Mouse (Mus musculus) kidney, postnatal 36 days (tissue): ENCODE measurements at regions not wholly inside any gene's neighbourhood (a gene's known extent, or its start where the extent isn't known, plus 50 kb on each side); places are given as distances from the start of the nearest gene placed in this dataset.
"Not testable (repeated sequence)": the region's sequence is repeated elsewhere in the genome, so short reads cannot be mapped to it uniquely, and the experiment has no call there.

Experiments used
- DNase-seq, 2 experiments: peaks; one replicate each; pipeline ENCODE4 v3.0.0; 2021 to 2022; ENCODE audit warnings: mixed read lengths in 2 of 2

DNA sequence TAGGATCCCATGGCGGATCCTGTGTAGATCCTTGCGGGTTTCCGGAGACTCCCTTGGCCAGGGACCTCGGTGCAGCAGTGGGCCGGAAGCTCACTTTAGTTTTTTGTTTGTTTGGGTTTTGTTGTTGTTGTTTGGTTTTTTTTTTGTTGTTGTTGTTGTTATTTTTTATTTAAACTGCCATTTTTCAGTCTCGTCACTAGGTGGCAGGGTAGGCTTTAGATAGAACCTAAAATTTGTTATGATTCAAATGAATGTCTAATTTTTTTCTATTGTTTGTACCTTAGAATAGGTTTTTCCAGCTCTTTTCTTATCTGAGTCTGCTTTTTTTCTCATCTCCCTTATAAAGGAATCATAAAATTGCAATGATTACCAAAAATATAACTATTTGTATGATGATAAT is 834.4 kb upstream of the Tacstd2 start:
- DNase-seq, result no peak

DNA sequence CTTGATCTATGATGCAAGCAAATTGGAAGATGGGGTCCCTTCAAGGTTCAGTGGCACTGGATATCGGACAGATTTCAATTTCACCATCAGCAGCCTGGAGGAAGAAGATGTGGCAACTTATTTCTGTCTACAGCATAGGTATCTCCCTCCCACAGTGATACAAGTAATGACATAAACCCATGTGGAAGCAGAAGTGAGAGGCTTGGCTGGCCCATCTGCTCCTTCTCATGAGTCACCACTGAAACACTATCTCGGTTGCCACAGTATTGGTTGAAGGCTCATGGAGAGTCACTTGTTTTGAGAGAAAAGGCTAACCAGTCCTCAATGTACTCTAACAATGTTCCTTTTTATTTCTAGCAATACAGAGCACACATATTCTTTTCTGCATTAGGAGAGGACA is 804.2 kb upstream of the Tacstd2 start:
- DNase-seq, result no peak

- DNase-seq, result not testable (repeated sequence)
Measured at GRCm38 (mm10) chr6:68339205-68339604, 803.6 kb upstream of the Tacstd2 start.

- no peak for DNase-seq
Measured at GRCm38 (mm10) chr6:68311409-68311808, 775.8 kb upstream of the Tacstd2 start.

DNA sequence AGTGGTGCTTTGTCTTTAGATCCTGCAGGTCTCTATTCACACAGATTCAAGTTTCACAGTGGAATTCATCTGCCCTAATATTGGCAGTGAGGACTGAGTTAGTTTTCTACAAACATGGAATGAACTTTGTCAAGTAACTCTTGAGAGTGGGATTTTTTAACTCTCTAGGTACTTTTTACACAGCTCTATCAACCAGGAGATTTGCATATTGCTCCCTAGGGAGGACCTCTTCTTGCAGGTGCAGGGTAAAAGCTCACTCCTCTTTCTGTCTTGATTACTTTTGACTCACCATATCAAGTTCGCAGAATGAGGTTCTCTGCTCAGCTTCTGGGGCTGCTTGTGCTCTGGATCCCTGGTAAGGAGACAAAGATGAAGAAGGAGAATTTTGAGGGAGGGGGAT is 766.5 kb upstream of the Tacstd2 start:
- peak in 1 of 2 experiments; percentile 3 for DNase-seq

GRCm38 (mm10) chr6:68256725-68257124 is 721.1 kb upstream of the Tacstd2 start:
- no peak for DNase-seq

- no peak for DNase-seq
Measured at GRCm38 (mm10) chr6:68256151-68256550, 720.6 kb upstream of the Tacstd2 start.

DNA sequence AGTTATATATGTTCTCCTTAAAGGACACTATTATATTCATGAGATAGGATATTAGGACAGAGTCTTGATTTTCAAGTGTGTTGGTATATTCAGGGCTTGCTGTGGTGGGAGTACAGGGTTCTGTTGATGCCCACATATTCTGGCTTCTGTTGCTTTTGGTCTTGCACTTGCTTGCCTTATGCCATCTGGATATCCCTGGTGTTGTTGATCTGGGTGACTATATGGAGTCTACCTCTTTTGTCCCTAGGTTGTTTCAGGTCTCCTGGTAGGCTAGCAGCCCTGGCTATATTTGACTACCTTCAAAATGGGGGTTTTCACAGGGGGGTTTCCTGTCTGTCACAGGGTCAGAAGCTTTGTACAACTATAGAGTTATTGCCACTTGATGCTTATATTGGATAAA is 717.1 kb upstream of the Tacstd2 start:
- DNase-seq, result no peak

DNA sequence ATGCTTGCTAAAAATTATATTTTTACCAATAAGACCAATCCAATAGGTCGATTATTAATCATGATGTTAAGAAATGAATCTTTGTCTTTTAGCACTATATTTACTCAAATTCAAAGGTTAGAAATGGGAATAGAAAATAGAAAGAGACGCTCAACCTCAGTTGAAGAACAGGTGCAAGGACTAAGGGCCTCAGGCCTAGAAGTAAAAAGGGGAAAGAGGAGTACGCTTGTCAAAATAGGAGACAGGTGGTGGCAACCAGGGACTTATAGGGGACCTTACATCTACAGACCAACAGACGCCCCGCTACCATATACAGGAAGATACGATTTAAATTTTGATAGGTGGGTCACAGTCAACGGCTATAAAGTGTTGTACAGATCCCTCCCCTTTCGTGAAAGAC is 715.7 kb upstream of the Tacstd2 start:
- DNase-seq, result not testable (repeated sequence)

DNA sequence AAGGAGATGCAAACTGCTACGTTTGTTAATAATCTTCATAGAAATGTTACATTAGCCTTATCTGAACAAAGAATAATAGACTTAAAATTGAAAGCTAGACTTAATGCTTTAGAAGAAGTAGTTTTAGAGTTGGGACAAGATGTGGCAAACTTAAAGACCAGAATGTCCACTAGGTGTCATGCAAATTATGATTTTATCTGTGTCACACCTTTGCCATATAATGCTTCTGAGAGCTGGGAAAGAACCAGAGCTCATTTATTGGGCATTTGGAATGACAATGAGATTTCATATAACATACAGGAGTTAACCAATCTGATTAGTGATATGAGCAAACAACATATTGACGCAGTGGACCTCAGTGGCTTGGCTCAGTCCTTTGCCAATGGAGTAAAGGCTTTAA is 714.8 kb upstream of the Tacstd2 start:
- not testable (repeated sequence) for DNase-seq

DNA sequence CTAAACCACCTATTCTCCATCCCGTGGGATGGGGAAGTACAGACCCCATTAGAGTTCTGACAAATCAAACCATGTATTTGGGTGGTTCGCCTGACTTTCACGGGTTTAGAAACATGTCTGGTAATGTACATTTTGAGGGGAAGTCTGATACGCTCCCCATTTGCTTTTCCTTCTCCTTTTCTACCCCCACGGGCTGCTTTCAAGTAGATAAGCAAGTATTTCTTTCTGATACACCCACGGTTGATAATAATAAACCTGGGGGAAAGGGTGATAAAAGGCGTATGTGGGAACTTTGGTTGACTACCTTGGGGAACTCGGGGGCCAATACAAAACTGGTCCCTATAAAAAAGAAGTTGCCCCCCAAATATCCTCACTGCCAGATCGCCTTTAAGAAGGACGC is 713.7 kb upstream of the Tacstd2 start:
- DNase-seq, result not testable (repeated sequence)

- not testable (repeated sequence) for DNase-seq
Measured at GRCm38 (mm10) chr6:68248018-68248533, 712.5 kb upstream of the Tacstd2 start.

DNA sequence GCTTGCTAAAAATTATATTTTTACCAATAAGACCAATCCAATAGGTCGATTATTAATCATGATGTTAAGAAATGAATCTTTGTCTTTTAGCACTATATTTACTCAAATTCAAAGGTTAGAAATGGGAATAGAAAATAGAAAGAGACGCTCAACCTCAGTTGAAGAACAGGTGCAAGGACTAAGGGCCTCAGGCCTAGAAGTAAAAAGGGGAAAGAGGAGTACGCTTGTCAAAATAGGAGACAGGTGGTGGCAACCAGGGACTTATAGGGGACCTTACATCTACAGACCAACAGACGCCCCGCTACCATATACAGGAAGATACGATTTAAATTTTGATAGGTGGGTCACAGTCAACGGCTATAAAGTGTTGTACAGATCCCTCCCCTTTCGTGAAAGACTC is 707.2 kb upstream of the Tacstd2 start:
- DNase-seq, result not testable (repeated sequence)

GRCm38 (mm10) chr6:68219685-68220084 is 684.1 kb upstream of the Tacstd2 start:
- no peak for DNase-seq

- peak; percentile 1 to 24 for DNase-seq
Measured at GRCm38 (mm10) chr6:68201448-68201847, 665.9 kb upstream of the Tacstd2 start.

GRCm38 (mm10) chr6:68198031-68198430 is 662.4 kb upstream of the Tacstd2 start:
- no peak for DNase-seq

DNA sequence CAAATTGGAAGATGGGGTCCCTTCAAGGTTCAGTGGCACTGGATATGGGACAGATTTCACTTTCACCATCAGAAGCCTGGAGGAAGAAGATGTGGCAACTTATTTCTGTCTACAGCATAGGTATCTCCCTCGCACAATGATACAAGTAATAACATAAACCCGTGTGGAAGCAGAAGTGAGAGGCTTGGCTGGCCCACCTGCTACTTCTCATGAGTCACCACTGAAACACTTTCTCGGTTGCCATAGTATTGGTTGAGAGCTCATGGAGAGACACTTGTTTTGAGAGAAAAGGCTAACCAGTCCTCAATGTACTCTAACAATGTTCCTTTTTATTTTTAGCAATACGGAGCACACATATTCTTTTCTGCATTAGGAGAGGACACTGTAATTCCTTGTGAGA is 629.2 kb upstream of the Tacstd2 start:
- DNase-seq, result no peak

DNA sequence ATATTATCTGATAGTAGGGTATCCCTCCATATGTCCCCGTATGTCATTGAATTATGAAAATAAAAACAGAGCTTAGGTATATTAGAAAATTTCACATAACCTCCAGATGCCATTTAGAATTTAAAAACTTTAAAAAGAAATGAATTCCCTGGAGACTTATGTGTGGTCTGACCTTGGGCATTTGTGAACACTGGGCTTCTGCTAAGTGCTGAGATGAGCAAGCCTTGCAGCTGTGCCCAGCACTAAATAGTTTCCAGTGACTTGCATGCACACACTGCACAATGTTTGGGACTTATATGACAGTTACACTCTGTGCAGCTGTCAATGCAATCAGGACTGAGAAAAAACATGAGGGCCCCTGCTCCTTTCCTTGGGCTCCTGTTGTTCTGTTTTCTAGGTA is 628.5 kb upstream of the Tacstd2 start:
- not testable (repeated sequence) for DNase-seq

DNA sequence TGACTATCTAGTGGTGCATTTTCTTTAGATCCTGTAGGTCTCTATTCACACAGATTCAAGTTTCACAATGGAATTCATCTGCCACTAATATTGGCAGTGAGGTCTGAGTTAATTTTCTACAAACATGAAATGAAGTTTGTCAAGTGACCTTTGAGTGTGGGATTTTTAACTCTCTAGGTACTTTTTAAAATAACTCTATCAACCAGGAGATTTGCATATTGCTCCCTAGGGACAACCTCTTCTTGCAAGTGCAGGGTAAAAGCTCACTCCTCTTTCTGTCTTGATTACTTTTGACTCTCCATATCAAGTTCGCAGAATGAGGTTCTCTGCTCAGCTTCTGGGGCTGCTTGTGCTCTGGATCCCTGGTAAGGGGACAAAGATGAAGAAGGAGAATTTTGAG is 616.0 kb upstream of the Tacstd2 start:
- DNase-seq, result no peak

- peak in 1 of 2 experiments; percentile 4 for DNase-seq
Measured at GRCm38 (mm10) chr6:68102481-68102880, 566.9 kb upstream of the Tacstd2 start.
